Mouse (Mus musculus) limb, embryonic 12.5 days (tissue): ENCODE results near the gene Gpa33. TPM values are rescaled to one million over a fixed set of nuclear protein-coding genes. Genes with fewer than 3 reads are reported as not detected.
A peak's percentile ranks its signal among the peaks of the same experiment; 100 is the strongest.

ENCODE experiments used
- ATAC-seq: fragments of 200-750 bp; cut with Nextera tagmentation; 2 replicates; pipeline ENCODE4 v1.8.0; 2017; ENCODE audit warnings: low read depth, moderate TSS enrichment; ENCODE audit not compliant: insufficient number of reproducible peaks, insufficient read depth, low FRiP score, low TSS enrichment
- H3K27ac ChIP-seq: fragments of 300-500 bp; sonication (generic); 2 replicates; pipeline ENCODE4 v1.5.1; 2016; ENCODE audit warnings: mild to moderate bottlenecking, moderate library complexity
- H3K27me3 ChIP-seq: fragments of 300-500 bp; sonication (generic); 2 replicates; pipeline ENCODE4 v1.6.1; 2016; ENCODE audit warnings: mild to moderate bottlenecking, moderate library complexity
- H3K36me3 ChIP-seq: fragments of 300-500 bp; sonication (generic); 2 replicates; pipeline ENCODE4 v1.6.1; 2016; ENCODE audit warnings: mild to moderate bottlenecking, moderate library complexity
- H3K4me1 ChIP-seq: fragments of 300-500 bp; sonication (generic); replicated peaks from 2 replicates; pipeline ENCODE4 v1.6.1; 2016
- H3K4me2 ChIP-seq: fragments of 300-500 bp; sonication (generic); 2 replicates; pipeline ENCODE4 v1.6.1; 2016; ENCODE audit warnings: mild to moderate bottlenecking, moderate library complexity
- H3K4me3 ChIP-seq: fragments of 300-500 bp; sonication (generic); replicated peaks from 2 replicates; pipeline ENCODE4 v1.5.1; 2016; ENCODE audit warnings: mild to moderate bottlenecking
- H3K9ac ChIP-seq: fragments of 300-500 bp; sonication (generic); replicated peaks from 2 replicates; pipeline ENCODE4 v1.6.1; 2016; ENCODE audit warnings: mild to moderate bottlenecking, moderate library complexity
- H3K9me3 ChIP-seq: fragments of 300-500 bp; sonication (generic); 2 replicates; pipeline ENCODE4 v1.6.1; 2016; ENCODE audit warnings: mild to moderate bottlenecking, moderate library complexity
- WGBS: fragments of 180-500 bp; shearing (Covaris S2); methylation state at CpG from one replicate; pipeline ENCODE4 v1.1.7; 2016; 5-methylcytosine and 5-hydroxymethylcytosine counted together
- polyA plus RNA-seq: library from polyadenylated mRNA; unstranded; fragments of >200 nt; fragmentation: Nextera tagmentation; extraction: Ambion mirVana; gene quantifications from 2 replicates; pipeline ENCODE4 v1.2.1, GENCODE M21; 2016

Gene Gpa33
- polyA plus RNA-seq, 1 experiment from 2014 or later: 0.33 TPM

DNA sequence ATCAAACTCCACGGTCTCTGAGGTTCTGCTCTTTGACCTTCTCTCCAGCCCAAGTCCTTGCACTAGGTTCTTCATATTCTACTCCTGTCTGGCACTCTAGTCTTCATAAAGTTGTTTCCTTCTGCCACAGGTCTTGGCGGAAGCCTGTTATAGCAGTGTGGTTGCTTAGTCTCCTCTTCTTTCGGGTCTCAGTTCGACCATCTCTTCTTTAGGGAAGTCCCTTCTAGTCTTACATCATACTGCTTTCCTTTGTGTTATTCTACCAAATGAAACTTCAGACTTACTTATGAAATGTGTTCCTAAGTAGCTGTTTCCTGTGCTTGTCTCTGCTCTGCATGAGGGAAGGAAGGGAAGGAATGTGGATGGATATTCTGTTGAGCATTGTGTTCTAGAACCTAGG lies 14.3 kb upstream of the Gpa33 start:
- Histone ChIP-seq H3K9me3 (no peaks in the 10 kb centered on the region), H3K36me3 (no peaks in the 10 kb centered on the region), H3K27me3 (no peaks in the 10 kb centered on the region), H3K4me3 (no peak overlapping the region), H3K4me1 (peaks cover 13% of the 10 kb centered on the region), H3K27ac (no peak overlapping the region), H3K9ac (no peak overlapping the region), H3K4me2 (no peak overlapping the region)
- WGBS: 93% methylated on average over 4 of the region's 4 CpGs
- no peak for ATAC-seq

DNA sequence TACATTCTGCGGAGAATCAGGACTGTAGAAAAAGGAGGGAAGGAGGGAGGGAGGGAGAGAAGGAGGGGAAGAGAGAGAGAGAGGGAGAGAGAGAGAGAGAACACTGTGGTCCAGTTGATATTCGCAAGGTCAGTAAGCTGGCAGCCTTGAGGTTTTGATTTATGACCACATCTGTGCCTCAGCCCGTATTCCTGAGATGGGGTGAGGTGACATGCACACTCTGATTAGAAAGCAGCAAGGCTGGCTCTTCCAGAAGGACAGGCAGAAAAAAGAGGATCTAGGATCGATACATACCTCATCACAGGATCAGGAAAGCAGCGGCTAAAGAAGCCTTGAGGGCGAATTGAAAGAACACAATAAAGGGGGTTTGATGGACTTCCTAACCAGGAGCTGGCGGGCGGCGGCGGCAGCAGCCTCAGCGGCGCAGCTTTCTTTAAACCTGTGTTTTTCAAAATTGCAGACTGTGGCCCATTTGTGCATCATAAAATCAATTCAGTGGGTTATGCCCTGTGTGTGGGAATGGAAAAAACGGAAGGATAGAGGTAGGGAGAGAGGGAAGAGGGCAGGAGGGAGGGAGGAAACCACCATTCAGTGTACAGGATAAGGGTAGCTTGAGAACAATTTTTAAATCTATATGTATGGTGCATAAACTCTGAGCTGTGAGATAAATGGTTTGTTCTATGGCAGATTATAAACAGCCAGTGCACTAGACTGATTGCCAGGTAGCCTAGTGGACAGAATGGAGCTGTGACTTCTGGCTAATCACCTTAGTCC lies 12.0 kb upstream of the Gpa33 start:
- H3K27me3 ChIP-seq: no peaks in the 10 kb centered on the region
- H3K4me3 ChIP-seq: 0 out of 2 replicates have a peak overlapping the region, but pooled peaks have one; percentile 7
- peak overlapping the region; percentile 43 for H3K4me2 ChIP-seq
- peak; percentile 75; the same call in 1 of the 2 replicates for ATAC-seq
- H3K36me3 ChIP-seq: no peaks in the 10 kb centered on the region
- peak overlapping the region; percentile 59; the same call in 1 of the 2 replicates for H3K27ac ChIP-seq
- 36% methylated on average over 13 of the region's 13 CpGs for WGBS
- peaks cover 13% of the 10 kb centered on the region for H3K4me1 ChIP-seq
- H3K9ac ChIP-seq: no peak overlapping the region
- no peaks in the 10 kb centered on the region for H3K9me3 ChIP-seq

GRCm38 (mm10) chr1:166122114-166122513 lies 7.9 kb upstream of the Gpa33 start:
- Histone ChIP-seq H3K27me3 (no peaks in the 10 kb centered on the region), H3K27ac (no peak overlapping the region), H3K4me3 (no peak overlapping the region), H3K9ac (no peak overlapping the region), H3K4me2 (no peak overlapping the region), H3K36me3 (no peaks in the 10 kb centered on the region), H3K4me1 (peaks cover 20% of the 10 kb centered on the region), H3K9me3 (no peaks in the 10 kb centered on the region)
- 81% methylated on average over 7 of the region's 7 CpGs for WGBS
- no peak for ATAC-seq

GRCm38 (mm10) chr1:166123045-166123444 lies 7.0 kb upstream of the Gpa33 start:
- WGBS: 92% methylated on average over 1 of the region's 1 CpGs
- H3K4me1 ChIP-seq: peaks cover 22% of the 10 kb centered on the region
- no peak for ATAC-seq

GRCm38 (mm10) chr1:166123751-166124150 lies 6.3 kb upstream of the Gpa33 start:
- ATAC-seq: no peak
- WGBS: 92% methylated on average over 8 of the region's 8 CpGs
- Histone ChIP-seq H3K4me2 (no peak overlapping the region), H3K9ac (no peak overlapping the region), H3K36me3 (no peaks in the 10 kb centered on the region), H3K27me3 (no peaks in the 10 kb centered on the region), H3K4me1 (peaks cover 20% of the 10 kb centered on the region), H3K4me3 (no peak overlapping the region), H3K27ac (no peak overlapping the region), H3K9me3 (no peaks in the 10 kb centered on the region)

More at GRCm38 (mm10) chr1:166123045-166123444, 7.0 kb upstream of the Gpa33 start:
- Histone ChIP-seq H3K4me3 (no peak overlapping the region), H3K9ac (no peak overlapping the region), H3K36me3 (no peaks in the 10 kb centered on the region), H3K27me3 (no peaks in the 10 kb centered on the region), H3K27ac (no peak overlapping the region), H3K4me2 (no peak overlapping the region), H3K9me3 (no peaks in the 10 kb centered on the region)

DNA sequence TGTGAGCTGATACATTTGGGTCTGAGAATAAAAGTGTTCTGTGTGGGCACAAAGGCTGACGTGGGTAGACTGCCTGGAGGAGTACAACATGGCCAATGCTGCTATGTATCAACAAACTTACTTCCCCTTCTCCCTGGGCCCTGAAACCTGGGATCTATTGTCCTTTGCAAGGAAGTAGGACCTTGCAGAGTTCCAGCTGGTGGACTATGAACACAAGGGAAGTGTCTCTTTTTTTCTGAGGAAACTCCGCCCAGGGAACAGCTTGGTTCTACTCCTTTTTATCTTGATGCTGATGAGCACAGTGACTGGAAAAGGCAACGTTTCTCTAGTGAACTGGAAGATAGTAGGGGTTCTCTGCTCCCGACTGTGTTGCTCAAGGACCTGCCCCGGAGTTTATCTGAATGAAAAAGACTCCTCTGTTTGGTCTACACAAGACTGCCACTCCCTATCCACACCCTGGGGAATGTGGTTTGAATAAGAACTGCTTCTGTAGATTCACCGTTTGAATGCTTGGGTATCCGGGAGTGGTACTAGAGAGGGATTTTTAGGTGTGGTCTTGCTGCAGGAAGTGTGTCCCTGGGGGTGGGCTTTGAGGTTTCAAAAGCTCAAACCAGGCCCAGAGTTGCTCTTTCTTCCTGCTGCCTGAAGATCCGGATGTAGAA lies 5.0 kb upstream of the Gpa33 start:
- Histone ChIP-seq H3K27ac (no peak overlapping the region), H3K36me3 (no peaks in the 10 kb centered on the region), H3K9me3 (no peaks in the 10 kb centered on the region), H3K9ac (no peak overlapping the region), H3K4me1 (peaks cover 21% of the 10 kb centered on the region), H3K4me2 (no peak overlapping the region), H3K4me3 (no peak overlapping the region), H3K27me3 (no peaks in the 10 kb centered on the region)
- no peak for ATAC-seq
- 77% methylated on average over 8 of the region's 8 CpGs for WGBS

DNA sequence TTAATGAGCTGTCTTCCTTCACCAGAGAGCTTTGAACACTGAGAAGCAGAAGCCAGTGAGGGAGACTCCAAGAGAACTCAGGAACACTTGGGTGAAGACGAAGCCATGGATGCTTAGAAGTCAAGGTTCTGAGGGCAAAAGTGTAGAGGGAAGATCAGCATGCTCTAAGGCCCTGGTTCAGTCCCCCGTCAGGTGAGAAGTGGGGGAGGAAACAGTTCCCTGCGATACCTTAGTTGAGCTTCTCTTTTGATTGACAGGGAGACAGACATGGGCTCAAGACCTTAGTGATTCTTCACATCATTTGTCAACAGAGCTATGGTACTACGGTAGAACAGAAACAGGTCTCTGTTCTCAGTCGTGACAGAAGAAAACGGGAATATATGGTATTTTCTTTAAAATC lies 3.7 kb upstream of the Gpa33 start:
- H3K4me2 ChIP-seq: no peak overlapping the region
- no peak overlapping the region for H3K4me3 ChIP-seq
- H3K9ac ChIP-seq: no peak overlapping the region
- no peaks in the 10 kb centered on the region for H3K27me3 ChIP-seq
- H3K36me3 ChIP-seq: no peaks in the 10 kb centered on the region
- no peak for ATAC-seq
- 90% methylated on average over 6 of the region's 6 CpGs for WGBS
- peaks cover 33% of the 10 kb centered on the region for H3K4me1 ChIP-seq
- H3K9me3 ChIP-seq: no peaks in the 10 kb centered on the region
- H3K27ac ChIP-seq: no peak overlapping the region

DNA sequence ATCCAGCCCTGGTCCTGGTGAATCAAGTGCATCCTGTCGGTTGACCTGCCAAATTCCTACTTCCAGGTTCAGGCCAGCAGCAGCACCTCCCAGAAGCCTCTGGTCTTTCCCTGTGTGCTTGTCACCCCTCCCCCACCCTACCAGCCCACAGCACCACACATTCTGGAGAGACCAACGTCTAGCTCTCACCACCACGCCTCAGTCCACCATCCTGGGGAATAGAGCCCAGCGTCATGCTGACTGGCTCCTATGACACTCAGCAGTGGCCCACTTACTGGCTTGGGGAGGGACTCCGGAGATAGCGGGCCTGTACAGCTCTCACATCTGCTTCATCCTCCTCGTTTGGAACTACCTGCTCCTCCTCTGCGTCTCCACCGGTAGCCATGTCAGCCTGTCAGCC lies 3.2 kb upstream of the Gpa33 start:
- H3K9ac ChIP-seq: no peak overlapping the region
- H3K4me3 ChIP-seq: no peak overlapping the region; the same call in 1 of the 2 replicates
- WGBS: 48% methylated on average over 9 of the region's 9 CpGs
- no peaks in the 10 kb centered on the region for H3K36me3 ChIP-seq
- H3K27me3 ChIP-seq: no peaks in the 10 kb centered on the region
- H3K4me2 ChIP-seq: peak overlapping the region; percentile 34
- no peak for ATAC-seq
- H3K4me1 ChIP-seq: peaks cover 38% of the 10 kb centered on the region
- H3K27ac ChIP-seq: no peak overlapping the region
- no peaks in the 10 kb centered on the region for H3K9me3 ChIP-seq

DNA sequence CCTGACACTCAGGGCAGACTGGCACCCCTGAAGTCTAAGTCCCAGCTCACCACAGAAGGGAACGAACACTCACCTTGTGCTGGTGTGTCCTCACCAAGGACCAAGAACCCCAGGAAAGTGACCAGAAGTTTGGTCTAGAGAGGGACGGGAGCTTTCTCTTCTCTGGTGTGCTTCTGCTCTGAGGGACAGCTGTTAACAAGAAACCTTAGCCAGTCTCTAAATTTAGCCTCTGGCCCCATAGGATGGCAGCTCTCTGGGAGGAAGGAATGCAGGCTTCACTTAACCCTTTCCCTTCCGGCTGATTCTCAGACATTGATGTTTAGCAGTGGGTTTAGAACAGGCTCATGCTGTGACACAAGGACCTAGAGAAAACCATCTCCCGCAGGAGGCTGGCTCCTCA lies 2.3 kb upstream of the Gpa33 start, which contains the start of gene Dusp27:
Dusp27 (minus strand) TSS at position 204 of the 400 bp plus-strand sequence.
- WGBS: 31% methylated on average over 4 of the region's 4 CpGs
- no peak within 1 kb of the TSS; the same call in 1 of the 2 replicates for H3K4me3 ChIP-seq
- no peak within 1 kb of the TSS for H3K9ac ChIP-seq
- peaks cover 46% of the 10 kb centered on the region for H3K4me1 ChIP-seq
- H3K27ac ChIP-seq: peak within 1 kb of the TSS; percentile 66
- H3K36me3 ChIP-seq: no peaks in the 10 kb centered on the region
- H3K4me2 ChIP-seq: peak within 1 kb of the TSS; percentile 34
- H3K9me3 ChIP-seq: no peaks in the 10 kb centered on the region
- no peaks in the 10 kb centered on the region for H3K27me3 ChIP-seq
- ATAC-seq: no peak

GRCm38 (mm10) chr1:166128551-166128950 lies 1.5 kb upstream of the Gpa33 start:
- Histone ChIP-seq H3K36me3 (no peaks in the 10 kb centered on the region), H3K4me1 (peaks cover 46% of the 10 kb centered on the region), H3K9me3 (no peaks in the 10 kb centered on the region), H3K27me3 (no peaks in the 10 kb centered on the region), H3K4me2 (no peak overlapping the region), H3K4me3 (no peak overlapping the region), H3K9ac (no peak overlapping the region), H3K27ac (no peak overlapping the region)
- no peak for ATAC-seq
- WGBS: 90% methylated on average over 5 of the region's 5 CpGs

- no peak overlapping the region for H3K4me2 ChIP-seq
- H3K27me3 ChIP-seq: no peaks in the 10 kb centered on the region
- peaks cover 40% of the 10 kb centered on the region for H3K4me1 ChIP-seq
- H3K36me3 ChIP-seq: no peaks in the 10 kb centered on the region
- WGBS: 49% methylated on average over 4 of the region's 4 CpGs
- H3K9me3 ChIP-seq: no peaks in the 10 kb centered on the region
- H3K9ac ChIP-seq: no peak overlapping the region
- ATAC-seq: no peak
- no peak overlapping the region for H3K27ac ChIP-seq
- no peak overlapping the region for H3K4me3 ChIP-seq
These were observed 2.3 kb downstream of the Gpa33 start for GRCm38 (mm10) chr1:166132367-166132766.
